Mouse (Mus musculus): ENCODE data around the gene Pomc. TPM values are rescaled to one million over a fixed set of nuclear protein-coding genes. Genes with fewer than 3 reads are reported as not detected.
A peak's percentile ranks its signal among the peaks of the same experiment; 100 is the strongest.

Pomc gene
- polyA plus RNA-seq, 1 experiment from 2014 or later = 2.6 TPM

- H3K27ac ChIP-seq (ENCODE audit: low read depth, low read length) = no peak overlapping the region
- no peak overlapping the region for H3K4me3 ChIP-seq (ENCODE audit: low read depth, low read length)
- no peaks in the 10 kb centered on the region for H3K9me3 ChIP-seq (replicated peaks; ENCODE audit: control insufficient read depth, low read length)
- 23% methylated on average over 6 of the region's 6 CpGs for WGBS (ENCODE audit: insufficient replicate concordance)
- H3K4me1 ChIP-seq (ENCODE audit: control insufficient read depth, insufficient read depth, low read length) = peaks cover 22% of the 10 kb centered on the region
- no peak overlapping the region for H3K4me2 ChIP-seq
- 0 out of 2 replicates have a peak, but pooled peaks cover 2% of the 10 kb centered on the region for H3K36me3 ChIP-seq (ENCODE audit: control insufficient read depth, insufficient read depth, low read length)
- ATAC-seq (replicated peaks; ENCODE audit: insufficient number of reproducible peaks, low FRiP score, low TSS enrichment) = no peak
- H3K9ac ChIP-seq (ENCODE audit: low read depth, low read length) = no peak overlapping the region
- H3K27me3 ChIP-seq (ENCODE audit: control insufficient read depth, insufficient read depth, low read length) = no peaks in the 10 kb centered on the region
Measured at GRCm38 (mm10) chr12:4004648-4005047, 49.9 kb downstream of the Pomc start.

- Histone ChIP-seq H3K4me1 (ENCODE audit: control insufficient read depth, insufficient read depth, low read length) (peaks cover 22% of the 10 kb centered on the region), H3K9me3 (replicated peaks; ENCODE audit: control insufficient read depth, low read length) (no peaks in the 10 kb centered on the region), H3K4me2 (no peak overlapping the region), H3K9ac (ENCODE audit: low read depth, low read length) (0 out of 2 replicates have a peak overlapping the region, but pooled peaks have one; percentile 36), H3K4me3 (ENCODE audit: low read depth, low read length) (no peak overlapping the region), H3K27me3 (ENCODE audit: control insufficient read depth, insufficient read depth, low read length) (no peaks in the 10 kb centered on the region), H3K27ac (ENCODE audit: low read depth, low read length) (no peak overlapping the region), H3K36me3 (ENCODE audit: control insufficient read depth, insufficient read depth, low read length) (no peaks in the 10 kb centered on the region)
- ATAC-seq (replicated peaks; ENCODE audit: insufficient number of reproducible peaks, low FRiP score, low TSS enrichment) = no peak
- 67% methylated on average over 7 of the region's 7 CpGs for WGBS (ENCODE audit: insufficient replicate concordance)
Measured at GRCm38 (mm10) chr12:4006079-4006478, 51.3 kb downstream of the Pomc start.

- 0 out of 2 replicates have a peak overlapping the region, but pooled peaks have one; percentile 1 for H3K27ac ChIP-seq (ENCODE audit: low read depth, low read length)
- WGBS (ENCODE audit: insufficient replicate concordance) = 49% methylated on average over 4 of the region's 4 CpGs
- H3K27me3 ChIP-seq (ENCODE audit: control insufficient read depth, insufficient read depth, low read length) = no peaks in the 10 kb centered on the region
- H3K36me3 ChIP-seq (ENCODE audit: control insufficient read depth, insufficient read depth, low read length) = no peaks in the 10 kb centered on the region
- ATAC-seq (replicated peaks; ENCODE audit: insufficient number of reproducible peaks, low FRiP score, low TSS enrichment) = no peak
- H3K4me1 ChIP-seq (ENCODE audit: control insufficient read depth, insufficient read depth, low read length) = peaks cover 22% of the 10 kb centered on the region
- H3K9ac ChIP-seq (ENCODE audit: low read depth, low read length) = 0 out of 2 replicates have a peak overlapping the region, but pooled peaks have one; percentile 18
- no peaks in the 10 kb centered on the region for H3K9me3 ChIP-seq (replicated peaks; ENCODE audit: control insufficient read depth, low read length)
- no peak overlapping the region for H3K4me3 ChIP-seq (ENCODE audit: low read depth, low read length)
- no peak overlapping the region for H3K4me2 ChIP-seq
Measured at GRCm38 (mm10) chr12:4007181-4007580, 52.4 kb downstream of the Pomc start.

DNA sequence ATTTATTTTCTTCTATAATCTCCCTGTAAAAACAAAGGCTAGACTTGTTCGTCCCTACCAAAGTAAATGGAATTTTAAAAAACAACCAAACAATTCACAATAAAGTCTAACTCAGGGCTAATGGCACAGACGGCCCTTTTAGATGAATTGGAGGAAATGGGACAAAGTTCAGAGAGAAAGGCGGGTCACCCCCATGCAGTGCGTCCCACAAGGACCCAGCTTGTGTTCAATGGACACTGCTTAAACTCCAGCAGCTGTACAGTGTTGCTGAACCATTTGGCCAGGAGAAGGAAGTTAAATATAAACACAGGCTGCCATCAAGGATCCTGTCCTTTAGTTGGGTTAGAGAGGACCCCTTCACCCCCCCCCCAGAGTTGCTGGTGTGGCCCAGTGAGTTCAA lies 53.0 kb downstream of the Pomc start:
- no peak overlapping the region for H3K27ac ChIP-seq (ENCODE audit: low read depth, low read length)
- 55% methylated on average over 4 of the region's 4 CpGs for WGBS (ENCODE audit: insufficient replicate concordance)
- H3K4me2 ChIP-seq = no peak overlapping the region
- no peaks in the 10 kb centered on the region for H3K36me3 ChIP-seq (ENCODE audit: control insufficient read depth, insufficient read depth, low read length)
- H3K27me3 ChIP-seq (ENCODE audit: control insufficient read depth, insufficient read depth, low read length) = no peaks in the 10 kb centered on the region
- no peaks in the 10 kb centered on the region for H3K9me3 ChIP-seq (replicated peaks; ENCODE audit: control insufficient read depth, low read length)
- peaks cover 22% of the 10 kb centered on the region for H3K4me1 ChIP-seq (ENCODE audit: control insufficient read depth, insufficient read depth, low read length)
- no peak overlapping the region for H3K9ac ChIP-seq (ENCODE audit: low read depth, low read length)
- no peak for ATAC-seq (replicated peaks; ENCODE audit: insufficient number of reproducible peaks, low FRiP score, low TSS enrichment)
- no peak overlapping the region for H3K4me3 ChIP-seq (ENCODE audit: low read depth, low read length)

GRCm38 (mm10) chr12:4008731-4009130 lies 54.0 kb downstream of the Pomc start:
- H3K27ac ChIP-seq (ENCODE audit: low read depth, low read length) = no peak overlapping the region
- H3K9me3 ChIP-seq (replicated peaks; ENCODE audit: control insufficient read depth, low read length) = no peaks in the 10 kb centered on the region
- no peaks in the 10 kb centered on the region for H3K36me3 ChIP-seq (ENCODE audit: control insufficient read depth, insufficient read depth, low read length)
- no peak for ATAC-seq (replicated peaks; ENCODE audit: insufficient number of reproducible peaks, low FRiP score, low TSS enrichment)
- no peaks in the 10 kb centered on the region for H3K27me3 ChIP-seq (ENCODE audit: control insufficient read depth, insufficient read depth, low read length)
- H3K4me3 ChIP-seq (ENCODE audit: low read depth, low read length) = no peak overlapping the region
- no peak overlapping the region for H3K9ac ChIP-seq (ENCODE audit: low read depth, low read length)
- WGBS (ENCODE audit: insufficient replicate concordance) = 69% methylated on average over 12 of the region's 12 CpGs
- peaks cover 22% of the 10 kb centered on the region for H3K4me1 ChIP-seq (ENCODE audit: control insufficient read depth, insufficient read depth, low read length)
- no peak overlapping the region for H3K4me2 ChIP-seq

Other genes starting within 250 kb of the Pomc start
- gene Dnmt3a, start 148.9 kb upstream of the Pomc start, polyA plus RNA-seq (2014; fragmentation: Nextera tagmentation; extraction: Ambion mirVana) = 55.1 and 60.1 TPM in 2 replicates
- gene Efr3b, start 84.0 kb downstream of the Pomc start, polyA plus RNA-seq (2014; fragmentation: Nextera tagmentation; extraction: Ambion mirVana) = 6.4 and 10.5 TPM in 2 replicates
- 7.8 and 10.1 TPM in 2 replicates for gene Dnajc27, start 127.6 kb downstream of the Pomc start, polyA plus RNA-seq (2014; fragmentation: Nextera tagmentation; extraction: Ambion mirVana)
- gene Adcy3, start 178.2 kb downstream of the Pomc start, polyA plus RNA-seq (2014; fragmentation: Nextera tagmentation; extraction: Ambion mirVana) = 3.8 TPM in 2 replicates